Mouse (Mus musculus): ENCODE data around the gene Pola1. TPM values are rescaled to one million over a fixed set of nuclear protein-coding genes. Genes with fewer than 3 reads are reported as not detected.

The Pola1 gene
- polyA plus RNA-seq, 1 experiment = 0.25 TPM

DNA sequence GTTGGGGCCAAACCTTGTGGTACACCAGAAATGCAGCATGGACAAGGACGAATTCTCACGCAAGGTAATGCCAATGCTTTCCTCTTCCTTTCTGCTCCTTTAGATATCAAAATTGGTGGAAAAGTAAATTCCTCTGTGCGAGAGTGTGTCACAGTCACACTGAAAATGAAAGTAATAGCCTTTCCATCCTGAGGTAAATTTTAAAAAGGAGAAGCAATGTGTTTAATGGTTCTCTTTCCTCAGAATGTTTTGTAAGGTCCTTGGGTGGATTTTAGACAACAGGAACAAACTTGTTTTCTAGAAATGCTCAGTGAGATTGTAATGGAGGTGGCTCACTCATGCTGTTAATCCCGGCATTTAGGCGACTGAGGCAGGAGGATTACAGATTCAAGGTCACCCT lies 23.2 kb upstream of the Pola1 start:
- H3K4me1 ChIP-seq (ENCODE audit: control insufficient read depth, insufficient read depth, low read length) = no peaks in the 10 kb centered on the region
- no peak overlapping the region for H3K27ac ChIP-seq (ENCODE audit: control insufficient read depth, insufficient read depth, low read depth, low read length)
- H3K27me3 ChIP-seq (ENCODE audit: control insufficient read depth, insufficient read depth, low read length) = no peaks in the 10 kb centered on the region
- H3K36me3 ChIP-seq (ENCODE audit: control insufficient read depth, insufficient read depth, low read length) = no peaks in the 10 kb centered on the region
- TF ChIP-seq POLR2A (IDR thresholded peaks at IDR 0.05; ENCODE audit: control insufficient read depth, low read depth, low read length) (no peak), CTCF (IDR thresholded peaks at IDR 0.05; ENCODE audit: control insufficient read depth, insufficient read depth, insufficient replicate concordance, low read depth, low read length) (no peak)
- H3K4me3 ChIP-seq (ENCODE audit: control insufficient read depth, low read depth, low read length) = no peak overlapping the region

DNA sequence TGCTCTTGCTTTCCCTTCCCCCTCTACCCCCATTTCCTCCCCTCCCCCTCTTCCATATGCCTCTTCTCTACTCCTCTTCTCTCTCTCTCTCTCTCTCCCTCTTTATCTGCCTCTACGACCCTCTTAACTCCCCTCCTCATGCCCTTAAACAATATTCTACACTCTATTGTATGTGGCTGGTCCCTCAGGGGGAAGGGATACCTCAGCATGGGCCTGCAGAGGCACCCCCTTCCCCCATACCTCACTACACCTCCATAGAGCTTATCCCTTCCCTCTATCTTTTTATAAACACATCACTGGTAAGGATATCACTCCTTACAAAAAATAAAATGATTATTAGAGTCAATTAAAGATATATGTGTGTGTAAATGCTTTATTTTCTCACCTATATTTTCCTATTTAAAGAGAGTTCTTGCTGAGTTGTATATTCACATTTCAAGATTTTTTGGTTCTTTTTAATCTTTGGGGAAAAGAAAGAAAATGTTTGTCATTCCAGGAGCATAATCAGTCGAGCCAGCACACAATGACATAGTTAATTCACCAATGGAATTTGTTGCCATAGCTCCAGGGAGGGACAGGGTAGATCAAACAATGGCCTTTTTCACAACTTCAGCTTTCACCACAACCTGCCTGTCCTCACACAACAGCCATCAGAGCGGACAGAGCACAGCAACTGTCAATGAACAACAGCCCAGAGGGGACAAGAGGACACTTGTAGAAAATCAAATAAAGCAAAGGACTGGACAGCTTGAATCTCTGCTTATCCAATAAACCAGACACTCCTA lies 22.5 kb upstream of the Pola1 start, which contains the start of gene Pcyt1b:
Gene Pcyt1b, plus strand, starts transcription at position 646 of the 785 bp plus-strand sequence.
- Histone ChIP-seq H3K36me3 (ENCODE audit: control insufficient read depth, insufficient read depth, low read length) (no peaks in the 10 kb centered on the region), H3K4me3 (ENCODE audit: control insufficient read depth, low read depth, low read length) (no peak within 1 kb of the TSS), H3K27me3 (ENCODE audit: control insufficient read depth, insufficient read depth, low read length) (no peaks in the 10 kb centered on the region), H3K27ac (ENCODE audit: control insufficient read depth, insufficient read depth, low read depth, low read length) (no peak within 1 kb of the TSS), H3K4me1 (ENCODE audit: control insufficient read depth, insufficient read depth, low read length) (no peaks in the 10 kb centered on the region)
- no peak for TF ChIP-seq CTCF (IDR thresholded peaks at IDR 0.05; ENCODE audit: control insufficient read depth, insufficient read depth, insufficient replicate concordance, low read depth, low read length)
- no peak for TF ChIP-seq POLR2A (IDR thresholded peaks at IDR 0.05; ENCODE audit: control insufficient read depth, low read depth, low read length)

DNA sequence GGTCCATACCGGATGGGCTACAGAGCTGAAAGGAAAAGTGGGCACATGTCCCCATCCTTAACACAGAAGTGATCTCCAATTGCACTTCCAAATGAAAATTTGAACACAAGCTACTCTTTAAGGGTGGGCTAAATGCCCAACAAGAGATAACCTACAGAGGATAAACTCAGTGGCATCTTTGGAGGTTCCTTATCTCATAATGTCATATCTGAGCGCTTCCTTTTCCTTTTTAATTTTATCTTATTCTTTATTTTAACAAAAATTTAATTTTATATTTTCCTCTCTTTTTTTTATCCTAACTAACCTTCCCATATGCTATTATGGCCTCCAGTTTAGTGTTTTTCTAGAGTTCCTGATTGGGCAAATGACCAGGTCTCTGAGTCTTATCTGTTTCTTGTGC lies 18.8 kb upstream of the Pola1 start:
- TF ChIP-seq CTCF (IDR thresholded peaks at IDR 0.05; ENCODE audit: control insufficient read depth, insufficient read depth, insufficient replicate concordance, low read depth, low read length) = no peak
- TF ChIP-seq POLR2A (IDR thresholded peaks at IDR 0.05; ENCODE audit: control insufficient read depth, low read depth, low read length) = no peak
- Histone ChIP-seq H3K4me1 (ENCODE audit: control insufficient read depth, insufficient read depth, low read length) (no peaks in the 10 kb centered on the region), H3K36me3 (ENCODE audit: control insufficient read depth, insufficient read depth, low read length) (no peaks in the 10 kb centered on the region), H3K27ac (ENCODE audit: control insufficient read depth, insufficient read depth, low read depth, low read length) (no peak overlapping the region), H3K4me3 (ENCODE audit: control insufficient read depth, low read depth, low read length) (no peak overlapping the region), H3K27me3 (ENCODE audit: control insufficient read depth, insufficient read depth, low read length) (no peaks in the 10 kb centered on the region)

DNA sequence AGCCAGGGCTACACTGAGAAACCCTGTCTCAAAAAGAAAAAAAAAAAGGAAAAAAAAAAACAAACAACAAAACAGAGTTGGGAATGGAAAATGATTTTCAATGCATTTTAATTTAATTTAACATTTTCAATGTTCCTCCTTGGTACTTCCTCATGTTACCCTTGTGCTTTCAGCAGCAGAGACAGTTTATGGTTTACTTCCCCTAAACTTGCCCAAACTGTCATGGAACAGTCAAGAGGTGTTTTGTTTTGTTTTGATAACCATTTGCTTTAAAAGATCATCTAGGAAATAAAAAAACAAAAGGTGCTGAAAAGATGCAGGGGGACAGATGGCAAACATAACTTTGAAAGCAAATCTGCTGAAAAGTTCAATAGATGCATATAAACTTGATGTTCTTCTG lies 12.1 kb upstream of the Pola1 start:
- no peak overlapping the region for H3K4me3 ChIP-seq (ENCODE audit: control insufficient read depth, low read depth, low read length)
- TF ChIP-seq POLR2A (IDR thresholded peaks at IDR 0.05; ENCODE audit: control insufficient read depth, low read depth, low read length) (no peak), CTCF (IDR thresholded peaks at IDR 0.05; ENCODE audit: control insufficient read depth, insufficient read depth, insufficient replicate concordance, low read depth, low read length) (no peak)
- no peak overlapping the region for H3K27ac ChIP-seq (ENCODE audit: control insufficient read depth, insufficient read depth, low read depth, low read length)
- no peaks in the 10 kb centered on the region for H3K36me3 ChIP-seq (ENCODE audit: control insufficient read depth, insufficient read depth, low read length)
- no peaks in the 10 kb centered on the region for H3K4me1 ChIP-seq (ENCODE audit: control insufficient read depth, insufficient read depth, low read length)
- no peaks in the 10 kb centered on the region for H3K27me3 ChIP-seq (ENCODE audit: control insufficient read depth, insufficient read depth, low read length)

DNA sequence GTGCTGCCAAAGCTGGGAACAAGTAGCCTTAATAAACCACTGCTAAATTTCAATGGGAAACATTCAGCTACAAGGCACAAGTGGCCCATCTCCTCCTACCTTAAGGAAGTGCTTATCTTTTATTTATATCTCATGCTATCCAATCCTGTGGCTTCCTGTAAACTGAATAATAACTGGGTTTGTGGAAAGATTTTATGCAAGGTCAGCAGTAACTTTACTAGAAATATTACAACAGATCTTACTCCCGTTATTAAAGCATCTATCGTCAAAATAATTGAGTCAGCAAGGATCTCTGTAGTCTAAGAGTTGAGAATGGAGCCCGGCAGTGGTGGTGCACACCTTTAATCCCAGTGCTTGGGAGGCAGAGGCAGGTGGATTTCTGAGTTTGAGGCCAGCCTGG lies 11.6 kb upstream of the Pola1 start:
- Histone ChIP-seq H3K36me3 (ENCODE audit: control insufficient read depth, insufficient read depth, low read length) (no peaks in the 10 kb centered on the region), H3K27me3 (ENCODE audit: control insufficient read depth, insufficient read depth, low read length) (no peaks in the 10 kb centered on the region), H3K4me3 (ENCODE audit: control insufficient read depth, low read depth, low read length) (no peak overlapping the region), H3K4me1 (ENCODE audit: control insufficient read depth, insufficient read depth, low read length) (no peaks in the 10 kb centered on the region), H3K27ac (ENCODE audit: control insufficient read depth, insufficient read depth, low read depth, low read length) (no peak overlapping the region)
- no peak for TF ChIP-seq CTCF (IDR thresholded peaks at IDR 0.05; ENCODE audit: control insufficient read depth, insufficient read depth, insufficient replicate concordance, low read depth, low read length)
- TF ChIP-seq POLR2A (IDR thresholded peaks at IDR 0.05; ENCODE audit: control insufficient read depth, low read depth, low read length) = no peak

DNA sequence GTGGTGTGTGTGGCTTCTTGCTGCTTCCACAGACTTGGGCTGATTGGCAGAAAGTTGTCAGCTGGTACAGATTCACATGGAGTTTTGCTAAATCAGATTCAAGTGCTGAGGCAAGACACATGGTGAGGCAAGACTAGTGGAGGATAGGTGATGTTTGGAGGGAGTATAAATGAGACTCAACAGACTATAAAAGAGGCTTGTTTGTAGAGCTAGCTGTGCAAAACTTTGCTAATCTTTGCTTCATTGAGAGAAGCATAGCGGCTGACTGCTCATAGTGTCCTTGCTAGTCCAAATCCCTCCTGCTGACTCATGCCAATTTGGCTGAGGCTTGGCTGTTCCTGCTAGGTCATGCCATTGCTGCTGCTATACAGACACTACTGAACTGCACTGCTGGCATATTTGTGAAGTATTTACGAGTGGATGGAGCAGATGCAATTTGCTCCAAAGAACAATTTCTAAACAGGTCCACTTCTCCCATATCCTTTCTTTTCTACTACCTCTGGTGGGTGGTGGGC lies 3.0 kb upstream of the Pola1 start:
- no peaks in the 10 kb centered on the region for H3K36me3 ChIP-seq (ENCODE audit: control insufficient read depth, insufficient read depth, low read length)
- no peak overlapping the region for H3K27ac ChIP-seq (ENCODE audit: control insufficient read depth, insufficient read depth, low read depth, low read length)

DNA sequence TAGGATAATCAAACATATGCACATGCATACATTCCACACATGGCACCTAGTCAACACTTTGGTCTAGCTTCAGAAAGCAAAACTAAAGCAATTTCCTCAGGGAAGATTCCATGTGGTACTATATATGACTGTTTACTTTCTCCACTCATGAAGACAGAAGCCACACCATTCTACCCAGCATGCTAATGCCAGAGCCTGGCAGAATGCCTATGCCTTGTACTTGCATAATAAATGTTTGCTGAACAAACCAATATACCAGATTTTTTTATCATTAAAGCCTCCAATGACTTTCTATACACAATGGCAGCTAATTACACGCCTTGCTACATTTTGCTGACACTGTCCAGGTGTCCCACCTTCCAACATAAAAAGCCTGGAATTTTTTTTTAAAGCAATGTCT lies 1.7 kb downstream of the Pola1 start:
- TF ChIP-seq POLR2A (IDR thresholded peaks at IDR 0.05; ENCODE audit: control insufficient read depth, low read depth, low read length) (no peak), CTCF (IDR thresholded peaks at IDR 0.05; ENCODE audit: control insufficient read depth, insufficient read depth, insufficient replicate concordance, low read depth, low read length) (no peak)
- no peak overlapping the region for H3K27ac ChIP-seq (ENCODE audit: control insufficient read depth, insufficient read depth, low read depth, low read length)
- H3K27me3 ChIP-seq (ENCODE audit: control insufficient read depth, insufficient read depth, low read length) = no peaks in the 10 kb centered on the region
- no peaks in the 10 kb centered on the region for H3K36me3 ChIP-seq (ENCODE audit: control insufficient read depth, insufficient read depth, low read length)
- no peaks in the 10 kb centered on the region for H3K4me1 ChIP-seq (ENCODE audit: control insufficient read depth, insufficient read depth, low read length)
- H3K4me3 ChIP-seq (ENCODE audit: control insufficient read depth, low read depth, low read length) = no peak overlapping the region

More for the DNA sequence above, 3.0 kb upstream of the Pola1 start:
- TF ChIP-seq POLR2A (IDR thresholded peaks at IDR 0.05; ENCODE audit: control insufficient read depth, low read depth, low read length) (no peak), CTCF (IDR thresholded peaks at IDR 0.05; ENCODE audit: control insufficient read depth, insufficient read depth, insufficient replicate concordance, low read depth, low read length) (no peak)
- H3K4me3 ChIP-seq (ENCODE audit: control insufficient read depth, low read depth, low read length) = no peak overlapping the region
- no peaks in the 10 kb centered on the region for H3K27me3 ChIP-seq (ENCODE audit: control insufficient read depth, insufficient read depth, low read length)
- H3K4me1 ChIP-seq (ENCODE audit: control insufficient read depth, insufficient read depth, low read length) = no peaks in the 10 kb centered on the region

Data from testis, adult 2 months (tissue).